Mouse (Mus musculus) splenic B cell, adult 2 months (primary cell): ENCODE measurements at regions not wholly inside any gene's neighbourhood (a gene's known extent, or its start where the extent isn't known, plus 50 kb on each side); places are given as distances from the start of the nearest gene placed in this dataset.

Experiments
- DNase-seq: peaks from one replicate; pipeline ENCODE4 v3.0.0-alpha.2; 2011; ENCODE audit warnings: low read depth, low spot score
- H3K27me3 ChIP-seq: 2 replicates; pipeline ENCODE4 v1.6.1; 2012; ENCODE audit warnings: mild to moderate bottlenecking, low read length, moderate library complexity, mixed read lengths; ENCODE audit not compliant: control insufficient read depth, poor library complexity, insufficient read depth, severe bottlenecking
- H3K36me3 ChIP-seq: 2 replicates; pipeline ENCODE4 v1.6.1; 2012; ENCODE audit warnings: mild to moderate bottlenecking, low read length, moderate library complexity, mixed read lengths; ENCODE audit not compliant: control insufficient read depth, poor library complexity, insufficient read depth, severe bottlenecking

DNA sequence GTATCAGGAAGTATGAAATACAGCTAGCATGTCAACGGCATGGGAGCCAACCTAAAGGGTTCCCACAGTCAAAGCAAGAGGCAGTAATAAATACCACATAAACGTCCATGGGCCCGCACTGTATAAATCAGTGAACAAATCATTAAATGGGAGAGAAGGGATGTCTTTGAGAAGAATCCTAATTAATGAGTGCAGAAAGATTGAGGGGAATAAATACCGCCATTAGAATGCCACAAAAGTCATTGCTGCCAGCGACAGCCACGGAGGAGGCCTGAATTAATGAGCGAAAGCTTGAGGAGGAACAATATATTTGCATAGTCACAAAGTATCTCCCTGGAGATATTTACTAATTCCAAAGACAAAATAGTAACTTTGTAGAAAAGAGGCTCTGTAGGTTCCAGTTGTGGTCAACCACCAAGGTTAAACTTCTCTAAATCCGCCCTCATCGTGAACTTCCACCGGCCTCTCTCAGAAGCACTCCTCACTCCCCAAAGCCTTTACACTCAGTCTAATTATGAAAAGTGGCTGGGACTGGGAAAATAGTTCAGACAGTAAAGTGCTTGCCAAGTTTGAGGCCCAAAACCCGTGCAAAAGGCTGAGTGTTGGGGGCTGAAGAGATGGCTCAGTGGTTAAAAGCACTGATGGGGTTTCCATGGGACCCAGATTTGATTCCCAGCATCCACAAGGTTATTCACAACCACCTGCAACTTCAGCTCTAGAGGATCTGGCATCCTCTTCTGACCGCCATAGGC, 64.4 kb upstream of the Ppp1r26 start:
- H3K36me3 ChIP-seq: no peaks in the 10 kb centered on the region
- no peaks in the 10 kb centered on the region for H3K27me3 ChIP-seq
- no peak for DNase-seq

DNA sequence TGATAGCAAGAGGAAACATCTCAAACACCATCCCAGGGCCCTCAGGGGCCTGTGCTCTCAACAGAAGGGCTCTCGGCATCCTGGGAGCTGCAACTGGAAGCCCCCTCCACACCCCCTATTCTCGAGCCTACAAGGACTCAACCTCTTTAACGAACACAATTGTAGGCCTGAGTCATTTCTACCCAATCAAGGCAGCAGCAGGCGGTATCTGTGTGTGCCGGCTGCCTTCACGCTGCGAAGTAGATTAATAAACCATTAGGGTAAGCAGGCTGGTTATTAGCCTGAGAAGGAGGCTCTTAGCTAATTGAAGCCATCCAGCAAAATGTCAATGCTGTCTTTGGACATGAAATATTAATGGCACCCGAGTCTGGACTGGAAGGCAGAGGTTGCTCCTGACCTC, 61.7 kb upstream of the Ppp1r26 start:
- H3K27me3 ChIP-seq: no peaks in the 10 kb centered on the region
- no peaks in the 10 kb centered on the region for H3K36me3 ChIP-seq
- no peak for DNase-seq

DNA sequence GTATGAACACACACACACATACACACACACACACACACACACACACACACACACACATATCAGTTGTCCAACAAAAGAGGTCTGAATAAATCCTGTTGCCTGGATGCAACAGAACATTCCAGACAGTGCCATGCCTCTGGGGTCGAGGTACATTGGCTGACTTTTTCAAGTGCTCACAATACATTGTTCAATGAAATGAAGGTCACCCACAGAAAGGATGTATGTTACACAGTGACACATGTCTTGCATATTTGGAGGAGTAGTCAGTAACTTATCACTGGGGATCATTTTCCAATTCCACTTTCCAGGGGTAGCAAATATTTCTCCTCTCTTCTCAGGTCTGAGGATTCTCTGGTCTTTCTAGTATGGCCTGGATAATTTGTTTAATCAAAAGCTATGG, 59.8 kb upstream of the Ppp1r26 start:
- H3K36me3 ChIP-seq: no peaks in the 10 kb centered on the region
- no peak for DNase-seq
- H3K27me3 ChIP-seq: no peaks in the 10 kb centered on the region

DNA sequence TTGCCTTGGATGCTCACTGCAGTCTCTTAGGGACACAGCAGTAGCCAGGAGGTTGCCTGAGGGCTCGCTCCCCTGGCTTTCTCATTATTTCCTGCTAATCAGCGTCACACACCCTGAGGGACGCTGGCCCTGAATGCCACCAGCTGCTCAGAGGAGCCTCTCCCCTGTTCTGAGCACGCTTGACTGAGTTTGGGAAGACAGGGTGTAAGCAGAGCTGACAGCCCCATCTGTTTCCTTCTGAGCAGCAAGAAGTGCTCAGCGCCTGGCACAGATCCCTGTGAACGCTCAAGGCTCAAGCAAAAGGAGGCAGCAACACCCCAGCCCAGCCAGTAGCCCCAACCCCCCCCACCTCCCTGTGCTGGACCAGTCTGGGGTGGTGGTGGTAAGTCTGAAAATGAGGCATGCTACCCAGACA, 59.2 kb upstream of the Ppp1r26 start:
- no peaks in the 10 kb centered on the region for H3K36me3 ChIP-seq
- no peak for DNase-seq

DNA sequence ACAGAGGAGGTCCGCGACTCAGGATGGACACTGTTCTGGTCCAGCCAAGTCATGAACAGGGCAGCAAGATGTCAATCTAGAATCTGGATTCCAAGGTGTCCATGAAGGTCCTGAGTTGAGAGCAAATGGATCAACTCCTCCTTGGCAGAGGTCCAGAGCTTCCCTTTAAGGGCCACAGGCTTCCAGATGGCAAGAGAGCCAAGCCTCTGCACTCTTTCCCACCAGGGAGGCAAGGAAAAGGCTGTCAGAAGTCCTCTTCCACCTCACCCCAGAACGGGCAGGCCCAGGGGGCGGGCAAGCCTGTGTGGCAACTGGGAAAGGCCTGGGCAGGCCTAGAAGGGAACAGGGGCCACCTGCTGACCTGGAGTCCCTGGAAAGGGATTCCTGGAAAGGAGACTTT, 58.7 kb upstream of the Ppp1r26 start:
- Histone ChIP-seq H3K36me3 (no peaks in the 10 kb centered on the region), H3K27me3 (no peaks in the 10 kb centered on the region)
- DNase-seq: no peak

More for the DNA sequence above, 59.2 kb upstream of the Ppp1r26 start:
- no peaks in the 10 kb centered on the region for H3K27me3 ChIP-seq

DNA sequence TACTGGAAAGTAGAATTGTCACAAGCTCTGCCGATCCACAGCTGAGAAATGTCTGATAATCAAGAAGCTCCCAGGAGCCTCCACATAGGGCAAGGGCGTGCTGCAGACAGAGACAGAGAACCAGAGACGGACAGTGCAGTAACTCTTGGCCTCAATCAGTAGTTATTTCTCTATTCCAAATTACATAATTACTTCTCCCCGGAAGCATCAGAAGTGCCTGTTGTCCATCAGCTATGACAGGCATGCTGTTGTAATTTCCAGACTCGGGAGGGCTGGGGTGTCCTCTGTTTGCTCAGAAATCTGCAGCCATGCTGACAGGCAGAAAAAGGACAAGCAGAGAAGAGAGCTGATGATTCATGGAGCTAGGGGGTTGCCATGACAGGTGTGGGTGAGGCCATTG, 56.9 kb upstream of the Ppp1r26 start:
- H3K36me3 ChIP-seq: no peaks in the 10 kb centered on the region
- no peak for DNase-seq
- H3K27me3 ChIP-seq: no peaks in the 10 kb centered on the region

DNA sequence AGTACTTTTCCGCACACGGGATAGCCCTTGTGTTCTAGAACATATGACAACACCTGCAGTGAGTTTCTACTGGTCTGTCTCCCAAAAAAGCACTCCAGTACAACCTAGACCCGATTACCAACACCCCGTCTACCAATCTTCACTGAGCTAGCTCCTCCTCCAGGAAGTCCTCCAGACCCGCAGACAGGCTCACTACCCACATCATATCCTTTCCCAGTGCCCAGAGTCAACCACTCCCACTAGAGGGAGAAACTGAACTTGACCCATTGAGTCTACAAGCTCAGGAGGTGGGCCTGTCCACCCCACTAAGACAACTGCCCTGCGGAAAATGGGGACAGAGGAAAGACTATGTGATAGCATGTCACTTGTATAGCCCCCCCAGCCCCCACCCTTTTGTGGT, 51.2 kb upstream of the Ppp1r26 start:
- Histone ChIP-seq H3K27me3 (no peaks in the 10 kb centered on the region), H3K36me3 (no peaks in the 10 kb centered on the region)
- no peak for DNase-seq
